Mouse (Mus musculus): ENCODE data around the gene Immp2l. TPM values are rescaled to one million over a fixed set of nuclear protein-coding genes. Genes with fewer than 3 reads are reported as not detected.
"Not testable (repeated sequence)": the region's sequence is repeated elsewhere in the genome, so short reads cannot be mapped to it uniquely, and the experiment has no call there.

Gene Immp2l
- total and polyA plus RNA-seq, 3 experiments, result 2.3 to 20.2 (median 16.5) TPM

- DNase-seq, result no peak
Measured at GRCm38 (mm10) chr12:41674861-41675260, 651.0 kb downstream of the Immp2l start.

DNA sequence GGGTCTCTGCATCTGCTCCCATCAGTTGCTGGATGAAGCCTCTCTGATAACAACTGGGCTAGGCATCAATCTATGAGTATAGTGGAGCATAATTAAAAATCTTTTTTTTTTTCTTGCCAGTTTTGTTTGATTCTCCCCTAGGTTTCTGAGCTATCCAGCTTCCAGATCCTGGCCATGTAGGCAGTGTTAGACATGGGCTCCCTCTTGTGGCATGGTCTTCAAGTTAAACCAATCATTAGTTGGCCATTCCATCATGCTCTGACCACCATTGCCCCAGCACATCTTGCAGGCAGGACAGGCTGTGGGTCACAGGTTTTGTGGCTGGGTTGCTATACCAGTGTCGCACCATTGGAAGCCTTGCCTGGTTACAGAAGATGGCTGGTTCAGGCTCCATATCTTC is 656.3 kb downstream of the Immp2l start:
- DNase-seq, result peak; percentile 29

DNA sequence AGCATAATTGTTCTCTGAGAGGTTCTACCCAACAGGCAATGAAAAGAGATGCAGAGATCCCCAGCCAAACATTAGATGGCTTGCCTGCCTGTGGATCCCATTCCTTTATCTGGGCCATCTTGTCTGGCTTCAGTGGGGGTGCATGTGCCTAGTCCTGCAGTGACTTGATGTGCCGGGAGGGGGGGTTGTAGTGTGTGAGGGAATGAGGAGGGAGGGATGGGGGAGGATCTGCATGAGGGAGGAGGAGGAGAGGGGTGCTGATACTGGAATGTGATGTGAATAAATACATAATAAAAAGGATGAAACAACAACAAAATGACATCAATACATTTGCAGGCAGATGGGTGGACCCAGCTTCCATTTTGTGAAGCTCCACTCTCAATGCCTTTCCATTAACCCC is 658.3 kb downstream of the Immp2l start:
- no peak for DNase-seq

- DNase-seq, result no peak
Measured at GRCm38 (mm10) chr12:41689809-41690208, 665.9 kb downstream of the Immp2l start.

GRCm38 (mm10) chr12:41710608-41711007 is 686.7 kb downstream of the Immp2l start:
- DNase-seq, result no peak

DNA sequence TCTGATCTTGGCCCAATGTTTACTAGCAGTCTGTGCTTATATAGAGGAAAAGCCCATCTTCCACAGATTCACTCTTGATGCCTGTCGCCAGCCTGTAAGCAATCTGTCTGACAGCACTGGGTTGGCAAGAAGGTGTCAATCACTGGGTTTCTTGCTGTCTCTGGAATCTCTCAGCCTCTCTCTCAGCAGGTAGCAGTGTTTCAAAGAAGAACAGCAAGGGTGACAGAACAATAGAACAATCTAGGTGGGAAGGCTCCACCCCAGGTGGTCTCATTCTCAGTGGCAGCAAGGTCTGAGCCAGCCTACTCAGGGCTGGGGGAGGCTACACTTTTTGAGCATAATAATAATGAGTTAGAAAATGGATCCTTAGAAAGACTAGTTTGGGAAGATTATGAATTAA is 693.1 kb downstream of the Immp2l start:
- no peak for DNase-seq

DNA sequence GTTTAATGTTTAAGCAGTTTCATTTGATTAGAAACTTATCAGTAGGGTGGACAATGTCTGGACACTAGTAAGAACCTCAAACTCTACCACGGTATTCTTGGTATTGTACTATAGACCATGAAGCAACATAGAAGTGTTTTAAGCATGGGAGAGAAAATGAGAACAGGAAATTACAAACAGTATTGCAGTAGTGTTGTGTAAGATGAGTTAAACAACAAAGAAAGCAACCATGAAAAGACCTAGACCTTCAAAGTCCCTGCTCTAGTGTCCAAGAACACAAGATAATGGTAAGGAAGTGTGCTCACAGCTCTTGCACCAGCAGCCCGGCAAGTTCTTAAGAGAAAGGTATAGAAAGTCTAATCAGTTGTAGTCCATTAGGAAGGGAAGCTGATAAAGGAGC is 700.7 kb downstream of the Immp2l start:
- DNase-seq, result no peak

GRCm38 (mm10) chr12:41726720-41727119 is 702.8 kb downstream of the Immp2l start:
- DNase-seq, result no peak

DNA sequence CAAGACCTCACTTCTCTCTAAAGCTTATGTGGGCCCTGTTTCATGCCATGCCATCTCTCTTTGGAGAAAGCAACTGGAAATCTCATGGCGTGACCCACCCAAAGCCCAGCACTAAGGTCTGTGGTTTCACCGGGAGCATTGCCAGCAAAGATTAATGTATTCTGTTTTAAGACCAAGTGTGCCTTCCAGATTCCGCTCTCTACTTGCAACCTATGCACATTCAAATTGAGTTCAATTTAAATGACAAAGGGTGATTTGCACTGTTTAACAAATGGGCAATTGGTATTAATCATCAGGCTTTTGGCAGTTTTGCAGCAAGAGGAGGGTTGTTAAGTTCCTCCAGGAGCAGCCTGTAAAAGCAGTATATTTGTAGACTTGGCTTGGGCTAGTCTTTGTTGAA is 703.3 kb downstream of the Immp2l start:
- DNase-seq, result no peak

DNA sequence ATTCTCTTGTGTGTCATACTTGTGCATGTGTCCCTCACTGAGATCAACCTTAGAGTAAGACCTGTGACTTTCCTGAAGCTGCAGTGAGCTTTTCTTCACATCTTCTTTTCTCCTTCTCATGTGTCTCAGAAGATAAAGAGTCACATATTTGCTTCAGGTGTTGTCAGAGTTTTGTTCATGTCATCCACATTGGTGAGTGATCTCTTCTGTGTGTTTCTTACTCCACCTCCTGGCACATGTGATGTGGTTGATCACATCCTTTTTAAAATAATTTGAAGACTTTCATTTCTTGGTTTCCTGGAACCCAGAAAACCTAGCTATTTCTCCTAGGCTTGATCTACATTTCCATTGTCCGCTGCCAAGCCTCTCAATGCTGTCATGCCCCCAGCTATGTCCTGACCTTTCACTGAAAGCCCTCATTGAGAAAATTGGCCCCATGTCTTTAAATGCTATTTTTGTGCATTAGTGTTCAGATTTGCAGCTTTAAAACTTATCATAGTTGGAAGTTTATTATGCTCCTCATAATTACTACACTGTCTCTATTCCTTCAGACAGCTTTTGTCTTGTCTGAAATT is 704.0 kb downstream of the Immp2l start:
- DNase-seq, result no peak

- DNase-seq, result no peak
Measured at GRCm38 (mm10) chr12:41728467-41728866, 704.6 kb downstream of the Immp2l start.

DNA sequence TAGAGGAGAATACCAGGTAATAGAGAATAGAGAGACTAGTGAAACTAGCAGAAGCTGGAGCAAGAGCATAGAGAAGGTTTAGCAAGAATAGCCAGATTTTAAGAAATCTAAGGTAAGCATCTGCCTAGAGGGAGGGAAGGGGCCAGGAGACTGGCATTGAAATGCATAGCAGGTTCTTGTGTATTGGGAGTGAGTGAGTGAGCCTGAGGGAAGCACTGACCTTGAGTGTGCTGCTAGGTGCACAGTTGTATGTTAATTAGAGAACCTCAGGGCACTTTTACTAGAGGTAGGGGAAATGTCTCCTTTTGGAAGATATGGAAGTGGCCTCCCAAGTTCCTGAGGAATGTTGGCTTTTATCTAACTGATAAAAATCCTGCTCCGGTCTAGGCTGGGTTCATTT is 705.9 kb downstream of the Immp2l start:
- DNase-seq, result no peak

GRCm38 (mm10) chr12:41733168-41733567 is 709.3 kb downstream of the Immp2l start:
- DNase-seq, result no peak

GRCm38 (mm10) chr12:41742887-41743286 is 719.0 kb downstream of the Immp2l start:
- DNase-seq, result no peak

DNA sequence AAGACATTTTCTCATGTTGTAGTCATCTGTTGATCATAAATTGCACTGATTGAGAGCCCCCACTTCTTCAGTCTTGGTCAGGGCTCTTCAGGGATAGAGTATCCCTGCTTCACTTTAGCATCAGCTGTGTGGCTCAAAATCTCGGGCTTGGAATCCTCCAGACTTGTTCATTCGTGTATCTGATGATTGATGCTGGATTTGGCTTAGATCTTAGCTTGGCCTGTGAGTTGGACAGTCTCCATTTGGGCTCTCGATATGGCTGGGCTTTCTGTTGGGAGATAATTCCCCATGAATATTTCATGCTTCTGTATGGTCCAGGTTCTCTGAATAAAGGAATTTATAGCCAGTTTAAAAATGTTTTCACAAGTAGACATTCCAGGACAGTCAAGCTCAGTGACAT is 739.5 kb downstream of the Immp2l start:
- no peak for DNase-seq

GRCm38 (mm10) chr12:41773961-41774360 is 750.1 kb downstream of the Immp2l start:
- DNase-seq, result no peak

- DNase-seq, result peak; percentile 33
Measured at GRCm38 (mm10) chr12:41774623-41775323, 750.9 kb downstream of the Immp2l start.

GRCm38 (mm10) chr12:41777762-41778161 is 753.9 kb downstream of the Immp2l start:
- not testable (repeated sequence) for DNase-seq

DNA sequence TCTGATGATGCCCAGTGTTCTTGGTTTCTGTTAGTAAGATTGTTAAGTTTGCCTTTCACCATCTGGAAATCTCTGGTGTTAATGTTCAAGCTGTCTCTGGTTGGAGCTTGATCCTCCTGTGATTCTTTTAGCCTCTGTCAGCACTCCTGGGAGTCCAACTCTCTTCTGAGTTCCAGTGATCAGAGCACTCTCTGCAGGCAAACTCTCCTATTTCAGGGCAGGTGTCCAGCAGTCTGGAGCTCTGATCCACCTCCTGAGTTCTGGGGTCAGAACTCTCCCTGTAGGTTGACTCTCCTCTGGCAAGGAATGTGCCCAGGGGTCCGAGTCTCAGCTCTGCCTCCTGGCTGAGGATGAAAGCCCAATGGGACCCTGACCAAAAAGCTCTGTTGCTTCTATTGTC is 769.8 kb downstream of the Immp2l start:
- DNase-seq, result not testable (repeated sequence)

DNA sequence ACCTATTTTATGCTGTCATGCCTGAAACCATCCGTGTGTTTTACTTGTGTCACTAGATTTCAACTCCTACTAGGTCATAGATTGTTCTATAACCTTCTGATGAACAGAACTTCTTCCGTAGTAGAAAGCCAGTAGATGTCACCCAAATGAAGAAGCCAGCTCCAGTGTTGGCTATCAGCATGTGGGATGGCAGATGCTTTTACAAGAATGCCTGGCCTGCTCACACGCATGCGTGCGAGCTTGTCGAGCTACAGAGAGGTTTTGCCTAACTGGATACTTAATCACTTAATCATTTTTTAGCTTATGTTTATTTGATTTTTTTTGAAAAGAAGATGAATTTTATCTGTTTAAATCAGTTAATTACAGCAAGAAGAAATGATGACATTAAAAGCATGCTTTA is 805.6 kb downstream of the Immp2l start:
- DNase-seq, result no peak

DNA sequence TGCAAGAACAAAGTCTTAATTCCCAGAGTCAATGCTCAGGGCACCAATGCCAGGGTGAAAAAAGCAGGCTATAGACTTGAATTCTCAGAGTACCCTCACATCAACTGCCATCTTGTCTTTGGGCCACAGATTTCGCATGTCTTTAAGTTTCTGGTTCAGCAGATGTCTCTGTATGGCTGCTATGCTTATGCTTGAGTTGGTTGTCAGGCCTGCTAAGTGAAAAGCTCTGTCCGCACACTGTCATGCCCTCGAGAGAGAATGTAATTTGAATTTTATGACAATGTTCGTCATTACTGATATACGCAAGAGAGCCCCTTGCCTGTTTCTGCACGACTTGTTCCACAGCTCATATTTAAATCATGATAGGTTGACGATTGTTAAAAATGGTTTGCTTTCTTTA is 807.8 kb downstream of the Immp2l start:
- DNase-seq, result no peak

GRCm38 (mm10) chr12:41834646-41835045 is 810.8 kb downstream of the Immp2l start:
- no peak for DNase-seq

DNA sequence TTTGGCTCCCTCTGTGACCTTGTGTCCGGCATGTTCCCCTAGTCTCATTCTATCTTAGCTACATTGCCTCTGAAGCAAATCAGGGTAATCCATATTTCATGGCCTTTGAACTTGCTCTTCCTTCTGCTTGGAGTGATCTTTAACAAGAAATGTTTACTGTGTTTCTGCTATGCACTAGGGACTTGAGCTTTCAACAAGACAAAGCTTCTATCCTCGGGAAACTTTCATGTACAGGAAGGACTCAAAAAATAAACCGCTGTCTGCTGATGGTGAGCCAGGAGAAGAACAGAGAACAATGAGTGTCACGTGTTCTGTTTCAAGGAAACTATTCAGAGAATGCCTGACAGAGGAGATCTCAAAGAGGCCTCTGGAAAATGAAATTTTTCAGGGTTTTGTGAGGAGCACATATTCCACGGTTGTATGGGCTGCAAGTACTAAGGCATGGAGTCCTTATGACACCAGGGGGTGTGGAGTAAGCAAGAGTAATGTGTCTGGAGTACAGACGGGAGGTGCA is 814.5 kb downstream of the Immp2l start:
- DNase-seq, result no peak

GRCm38 (mm10) chr12:41839241-41839640 is 815.4 kb downstream of the Immp2l start:
- DNase-seq, result no peak

Data from adrenal gland, adult 2 months (tissue).